Mouse (Mus musculus): ENCODE results near the gene Casz1. TPM values are rescaled to one million over a fixed set of nuclear protein-coding genes. Genes with fewer than 3 reads are reported as not detected.

Casz1 gene
- polyA plus RNA-seq, 1 experiment from 2014 or later: 17.3 TPM

- no peak overlapping the region for H3K27ac ChIP-seq (replicated peaks)
- no peak overlapping the region for H3K9ac ChIP-seq
- H3K27me3 ChIP-seq: peaks cover 14% of the 10 kb centered on the region; the same call in 1 of the 2 replicates
- H3K36me3 ChIP-seq: no peaks in the 10 kb centered on the region
- no peak overlapping the region for H3K4me3 ChIP-seq
- H3K4me1 ChIP-seq (replicated peaks): peaks cover 35% of the 10 kb centered on the region
- no peaks in the 10 kb centered on the region for H3K9me3 ChIP-seq
- no peak for ATAC-seq (ENCODE audit: low read depth)
- 31% methylated on average over 8 of the region's 8 CpGs for WGBS
- H3K4me2 ChIP-seq: no peak overlapping the region
These were observed 24.1 kb upstream of the Casz1 start for GRCm38 (mm10) chr4:148780097-148780621.

- Histone ChIP-seq H3K4me3 (no peak overlapping the region), H3K9ac (no peak overlapping the region), H3K4me2 (no peak overlapping the region), H3K27ac (replicated peaks) (no peak overlapping the region), H3K27me3 (peaks cover 16% of the 10 kb centered on the region; the same call in 1 of the 2 replicates), H3K4me1 (replicated peaks) (peaks cover 28% of the 10 kb centered on the region), H3K36me3 (no peaks in the 10 kb centered on the region), H3K9me3 (no peaks in the 10 kb centered on the region)
- no peak for ATAC-seq (ENCODE audit: low read depth)
- 72% methylated on average over 7 of the region's 7 CpGs for WGBS
These were observed 22.7 kb upstream of the Casz1 start for GRCm38 (mm10) chr4:148781516-148781915.

- Histone ChIP-seq H3K27ac (replicated peaks) (no peak overlapping the region), H3K9ac (no peak overlapping the region), H3K9me3 (no peaks in the 10 kb centered on the region), H3K36me3 (no peaks in the 10 kb centered on the region), H3K4me1 (replicated peaks) (peaks cover 33% of the 10 kb centered on the region), H3K27me3 (peaks cover 30% of the 10 kb centered on the region), H3K4me2 (no peak overlapping the region), H3K4me3 (no peak overlapping the region)
- 83% methylated on average over 6 of the region's 6 CpGs for WGBS
- ATAC-seq (ENCODE audit: low read depth): no peak
These were observed 21.3 kb upstream of the Casz1 start for GRCm38 (mm10) chr4:148782880-148783279.

- ATAC-seq (ENCODE audit: low read depth): no peak
- Histone ChIP-seq H3K4me2 (no peak overlapping the region), H3K4me3 (no peak overlapping the region), H3K4me1 (replicated peaks) (peaks cover 31% of the 10 kb centered on the region), H3K27ac (replicated peaks) (no peak overlapping the region), H3K9me3 (no peaks in the 10 kb centered on the region), H3K36me3 (no peaks in the 10 kb centered on the region), H3K27me3 (peaks cover 31% of the 10 kb centered on the region), H3K9ac (no peak overlapping the region)
- WGBS: 74% methylated on average over 6 of the region's 6 CpGs
These were observed 20.5 kb upstream of the Casz1 start for GRCm38 (mm10) chr4:148783760-148784159.

- H3K27ac ChIP-seq (replicated peaks): no peak overlapping the region
- no peak overlapping the region for H3K4me2 ChIP-seq
- no peak for ATAC-seq (ENCODE audit: low read depth)
- H3K4me1 ChIP-seq (replicated peaks): peaks cover 25% of the 10 kb centered on the region
- no peaks in the 10 kb centered on the region for H3K36me3 ChIP-seq
- H3K9ac ChIP-seq: no peak overlapping the region
- peaks cover 37% of the 10 kb centered on the region for H3K27me3 ChIP-seq
- H3K4me3 ChIP-seq: no peak overlapping the region
- WGBS: 89% methylated on average over 6 of the region's 6 CpGs
- no peaks in the 10 kb centered on the region for H3K9me3 ChIP-seq
These were observed 19.1 kb upstream of the Casz1 start for GRCm38 (mm10) chr4:148785053-148785567.

GRCm38 (mm10) chr4:148785995-148786394, 18.2 kb upstream of the Casz1 start:
- Histone ChIP-seq H3K27me3 (peaks cover 45% of the 10 kb centered on the region), H3K27ac (replicated peaks) (no peak overlapping the region), H3K9me3 (no peaks in the 10 kb centered on the region), H3K4me2 (no peak overlapping the region), H3K9ac (no peak overlapping the region), H3K4me1 (replicated peaks) (peaks cover 22% of the 10 kb centered on the region), H3K36me3 (no peaks in the 10 kb centered on the region), H3K4me3 (no peak overlapping the region)
- no peak for ATAC-seq (ENCODE audit: low read depth)
- 62% methylated on average over 8 of the region's 8 CpGs for WGBS

GRCm38 (mm10) chr4:148790940-148791339, 13.3 kb upstream of the Casz1 start:
- Histone ChIP-seq H3K9ac (no peak overlapping the region), H3K4me1 (replicated peaks) (peaks cover 52% of the 10 kb centered on the region), H3K4me2 (no peak overlapping the region), H3K36me3 (no peaks in the 10 kb centered on the region), H3K4me3 (no peak overlapping the region), H3K27ac (replicated peaks) (no peak overlapping the region), H3K27me3 (peaks cover 51% of the 10 kb centered on the region), H3K9me3 (no peaks in the 10 kb centered on the region)
- no peak for ATAC-seq (ENCODE audit: low read depth)
- WGBS: 77% methylated on average over 8 of the region's 8 CpGs

- peaks cover 37% of the 10 kb centered on the region for H3K4me1 ChIP-seq (replicated peaks)
- H3K36me3 ChIP-seq: no peaks in the 10 kb centered on the region
- no peak overlapping the region for H3K9ac ChIP-seq
- H3K4me3 ChIP-seq: no peak overlapping the region
- H3K9me3 ChIP-seq: no peaks in the 10 kb centered on the region
- ATAC-seq (ENCODE audit: low read depth): no peak
- WGBS: 50% methylated on average over 4 of the region's 4 CpGs
- no peak overlapping the region for H3K4me2 ChIP-seq
- peaks cover 35% of the 10 kb centered on the region for H3K27me3 ChIP-seq
- H3K27ac ChIP-seq (replicated peaks): no peak overlapping the region; the same call in 1 of the 2 replicates
These were observed 9.2 kb upstream of the Casz1 start for GRCm38 (mm10) chr4:148795038-148795437.

- no peak for ATAC-seq (ENCODE audit: low read depth)
- H3K4me3 ChIP-seq: no peak overlapping the region
- 81% methylated on average over 12 of the region's 12 CpGs for WGBS
- no peak overlapping the region for H3K4me2 ChIP-seq
- H3K36me3 ChIP-seq: no peaks in the 10 kb centered on the region
- H3K27ac ChIP-seq (replicated peaks): no peak overlapping the region
- peaks cover 49% of the 10 kb centered on the region for H3K27me3 ChIP-seq
- peaks cover 35% of the 10 kb centered on the region for H3K4me1 ChIP-seq (replicated peaks)
- no peaks in the 10 kb centered on the region for H3K9me3 ChIP-seq
- no peak overlapping the region for H3K9ac ChIP-seq
These were observed 6.5 kb upstream of the Casz1 start for GRCm38 (mm10) chr4:148797475-148798324.

- Histone ChIP-seq H3K9me3 (no peaks in the 10 kb centered on the region), H3K9ac (no peak overlapping the region), H3K4me2 (peak overlapping the region; percentile 86; the same call in 1 of the 2 replicates), H3K4me1 (replicated peaks) (peaks cover 54% of the 10 kb centered on the region), H3K4me3 (no peak overlapping the region), H3K36me3 (no peaks in the 10 kb centered on the region), H3K27ac (replicated peaks) (no peak overlapping the region), H3K27me3 (peaks cover 76% of the 10 kb centered on the region)
- no peak for ATAC-seq (ENCODE audit: low read depth)
- 14% methylated on average over 4 of the region's 4 CpGs for WGBS
These were observed 1.2 kb upstream of the Casz1 start for GRCm38 (mm10) chr4:148803031-148803430.

- WGBS: 2% methylated on average over 10 of the region's 10 CpGs
- Histone ChIP-seq H3K4me2 (peak overlapping the region; percentile 86), H3K9ac (peak overlapping the region; percentile 65), H3K36me3 (no peaks in the 10 kb centered on the region), H3K4me1 (replicated peaks) (peaks cover 59% of the 10 kb centered on the region), H3K4me3 (peak overlapping the region; percentile 55), H3K27ac (replicated peaks) (peak overlapping the region; percentile 40), H3K27me3 (peaks cover 76% of the 10 kb centered on the region), H3K9me3 (no peaks in the 10 kb centered on the region)
- ATAC-seq (ENCODE audit: low read depth): no peak
These were observed 593 bp upstream of the Casz1 start for GRCm38 (mm10) chr4:148803636-148804035.

GRCm38 (mm10) chr4:148804780-148805160, 541 bp downstream of the Casz1 start:
- peaks cover 86% of the 10 kb centered on the region for H3K27me3 ChIP-seq

More at GRCm38 (mm10) chr4:148804780-148805160, 541 bp downstream of the Casz1 start:
- H3K4me2 ChIP-seq: peak overlapping the region; percentile 86
- H3K4me3 ChIP-seq: peak overlapping the region; percentile 55
- 3% methylated on average over 15 of the region's 16 CpGs for WGBS
- peaks cover 62% of the 10 kb centered on the region for H3K4me1 ChIP-seq (replicated peaks)
- peak; percentile 29 for ATAC-seq (ENCODE audit: low read depth)
- H3K36me3 ChIP-seq: no peaks in the 10 kb centered on the region
- H3K27ac ChIP-seq (replicated peaks): peak overlapping the region; percentile 84
- no peaks in the 10 kb centered on the region for H3K9me3 ChIP-seq
- H3K9ac ChIP-seq: peak overlapping the region; percentile 79
